Mouse (Mus musculus) 3134 (cell line): ENCODE data around the gene Pld5.

Experiments used
- DNase-seq: peaks from one replicate; pipeline ENCODE4 v3.0.0-alpha.2; 2011; ENCODE audit warnings: low spot score; ENCODE audit not compliant: insufficient read length; ENCODE audit errors: extremely low read depth

The Pld5 gene

DNA sequence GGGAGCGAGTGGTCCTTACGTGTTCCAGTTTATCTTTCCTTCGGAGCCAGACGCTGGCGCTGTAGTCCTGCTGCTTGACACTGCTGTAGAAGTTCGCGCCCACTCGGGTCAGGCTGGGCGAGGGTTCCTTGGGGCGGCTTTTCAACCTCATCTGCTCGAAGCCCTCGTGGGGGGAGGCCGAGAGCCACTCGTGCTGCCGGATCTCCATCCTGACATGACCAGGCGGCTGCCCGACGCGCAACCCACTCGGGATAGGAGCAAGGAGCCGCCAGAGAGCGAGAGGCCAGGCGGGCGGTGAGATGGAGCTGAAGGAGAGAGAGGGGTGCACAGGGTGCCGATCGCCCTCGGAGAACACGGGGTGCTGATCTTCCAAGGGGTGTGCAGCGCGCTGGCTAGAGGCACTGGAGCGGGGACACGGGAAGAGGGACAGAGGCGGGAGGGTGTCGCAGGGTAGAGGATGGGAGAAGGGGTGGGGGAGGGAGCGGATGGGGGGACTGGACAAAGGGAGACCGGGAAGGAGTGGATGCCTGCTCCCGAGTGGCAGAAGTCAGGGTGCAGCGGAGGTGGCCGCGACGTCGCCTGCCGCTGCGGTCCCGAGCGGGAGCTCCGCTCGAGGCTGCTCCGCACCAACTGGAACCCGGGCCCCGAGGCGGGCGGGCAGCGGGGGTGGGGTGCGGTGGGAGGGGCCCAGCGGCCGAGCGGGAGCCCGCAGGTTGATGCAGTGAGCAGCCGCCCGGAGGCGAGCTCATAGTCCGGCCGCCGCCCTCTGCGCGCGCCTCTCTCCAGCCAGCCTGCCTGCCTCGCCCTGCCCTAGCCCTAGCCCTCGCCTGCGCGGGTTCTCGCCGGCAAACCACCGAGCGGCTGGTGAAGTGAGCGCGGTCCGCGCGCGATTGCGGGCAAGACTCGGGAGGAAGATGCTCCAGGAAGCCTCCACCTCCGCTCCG lies at the start of gene Pld5:
TSS of gene Pld5 (minus strand) at position 646 of the 944 bp plus-strand sequence.
- DNase-seq, result peak; percentile 7

GRCm38 (mm10) chr1:176315063-176315462 lies 40.0 kb upstream of the Pld5 start:
- DNase-seq, result no peak

DNA sequence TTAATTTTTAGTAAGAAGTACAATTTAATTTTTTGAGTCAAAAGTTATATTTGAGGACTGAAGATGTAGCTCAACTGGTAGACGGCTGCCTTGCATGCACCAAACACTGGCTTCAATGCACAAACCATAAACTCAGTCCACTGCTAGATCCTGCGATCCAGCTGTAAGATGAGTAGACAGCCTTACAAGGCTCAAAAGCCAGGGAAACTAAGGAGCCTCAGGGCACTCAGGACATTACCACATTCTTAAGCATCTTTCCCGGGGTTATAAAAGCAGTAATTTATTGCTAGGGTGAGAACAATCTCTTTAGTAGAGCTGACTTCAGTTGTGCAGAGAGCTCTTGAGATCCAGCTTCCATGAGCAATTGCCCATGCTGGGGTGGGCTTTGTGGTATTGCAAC lies 35.1 kb upstream of the Pld5 start:
- DNase-seq, result no peak

GRCm38 (mm10) chr1:176289396-176289795 lies 14.3 kb upstream of the Pld5 start:
- no peak for DNase-seq

DNA sequence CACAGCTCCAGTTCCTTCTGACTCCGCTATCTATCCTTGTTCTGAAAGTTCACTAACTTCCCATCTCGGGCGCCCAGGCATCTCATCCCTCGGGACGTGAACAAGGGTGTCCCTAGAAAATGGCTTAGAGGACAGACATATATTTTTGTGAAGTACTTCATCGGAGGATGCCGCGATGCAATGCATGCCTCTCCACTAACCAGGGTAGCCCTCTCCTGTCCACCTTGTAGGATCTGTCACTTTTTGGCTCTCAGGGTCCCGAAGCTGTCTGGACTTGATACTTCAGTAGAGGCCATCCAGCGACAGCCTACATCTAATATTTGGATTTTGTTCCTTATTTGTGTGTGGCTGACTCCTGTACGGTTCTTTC lies 484 bp upstream of the Pld5 start:
- no peak for DNase-seq

DNA sequence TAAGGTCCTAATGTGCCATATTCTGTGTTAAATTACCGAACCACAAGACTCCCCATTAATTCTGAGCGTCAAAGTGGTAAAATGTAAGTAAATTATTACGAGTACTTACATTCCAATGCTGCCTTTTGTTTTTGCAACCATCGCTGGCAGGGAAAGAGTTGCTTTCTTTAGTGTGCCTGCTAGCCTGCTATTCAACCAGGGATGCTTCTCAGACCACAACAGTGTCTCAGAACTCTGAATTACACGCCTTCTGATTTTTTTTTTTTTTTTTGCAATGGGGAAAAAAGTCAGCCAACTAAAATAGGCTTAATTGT lies 26.4 kb downstream of the Pld5 start:
- DNase-seq, result no peak

- DNase-seq, result no peak
These were observed 27.0 kb downstream of the Pld5 start for GRCm38 (mm10) chr1:176247885-176248716.

- no peak for DNase-seq
These were observed 35.9 kb downstream of the Pld5 start for GRCm38 (mm10) chr1:176239199-176239598.

- no peak for DNase-seq
These were observed 51.3 kb downstream of the Pld5 start for GRCm38 (mm10) chr1:176223794-176224193.

GRCm38 (mm10) chr1:176223196-176223595 lies 51.9 kb downstream of the Pld5 start:
- peak; percentile 12 for DNase-seq

GRCm38 (mm10) chr1:176218217-176218616 lies 56.9 kb downstream of the Pld5 start:
- no peak for DNase-seq

- no peak for DNase-seq
These were observed 61.4 kb downstream of the Pld5 start for GRCm38 (mm10) chr1:176213645-176214221.

- DNase-seq, result no peak
These were observed 62.0 kb downstream of the Pld5 start for GRCm38 (mm10) chr1:176212922-176213644.

DNA sequence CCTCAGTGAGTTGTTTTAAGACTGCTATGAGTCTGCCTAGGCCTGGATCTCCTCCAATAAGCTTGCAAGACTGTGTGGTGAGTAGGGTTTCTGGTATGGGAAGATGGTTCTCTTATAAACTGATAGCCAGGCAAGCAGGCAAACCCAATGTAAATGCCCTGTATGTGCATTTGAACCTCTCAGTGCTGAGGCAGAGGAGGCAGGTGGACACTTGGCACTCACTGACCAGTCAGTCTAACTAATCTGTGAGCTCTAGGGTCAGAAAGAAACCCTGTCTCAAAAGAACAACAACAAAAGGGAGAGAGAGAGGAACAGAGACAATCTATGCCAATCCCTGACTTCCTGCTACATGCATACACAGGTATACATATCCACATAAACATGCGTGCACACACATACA lies 64.3 kb downstream of the Pld5 start:
- no peak for DNase-seq

DNA sequence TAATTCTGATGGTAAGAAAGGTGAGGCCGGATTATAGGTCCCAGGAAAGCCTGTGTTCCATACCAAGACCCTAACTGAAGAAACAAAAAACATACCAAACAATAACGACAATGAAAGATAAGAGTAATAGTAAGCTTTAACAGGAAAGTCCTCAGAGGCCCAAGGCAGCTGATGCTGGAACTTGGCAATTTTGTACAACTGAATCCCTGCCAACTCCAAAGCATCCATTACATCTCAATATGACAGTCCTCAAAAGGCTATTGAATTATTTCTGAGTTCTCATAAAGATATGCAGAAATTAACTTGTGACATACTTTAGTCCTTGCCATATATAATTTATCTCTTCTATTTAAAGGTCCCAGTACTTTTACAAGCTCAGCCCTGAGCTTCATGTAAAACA lies 67.1 kb downstream of the Pld5 start:
- no peak for DNase-seq

DNA sequence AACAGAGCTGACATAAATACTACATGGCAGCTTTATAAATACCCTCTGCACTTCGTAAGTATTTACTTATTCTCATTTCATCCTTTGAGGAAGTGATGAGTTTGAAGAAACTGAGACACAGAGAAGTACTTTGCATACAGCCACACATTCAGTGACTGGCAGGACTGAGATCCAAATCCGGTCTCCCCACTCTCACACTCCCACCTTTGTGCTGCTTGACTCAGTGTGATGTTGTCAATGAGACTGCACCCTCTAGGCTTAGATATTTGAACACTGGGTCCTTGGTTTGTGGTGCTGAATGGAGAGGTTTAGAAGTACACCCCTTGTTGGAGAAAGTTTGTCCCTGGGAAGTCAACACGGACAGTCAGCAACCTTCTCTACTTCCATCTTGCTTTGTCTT lies 72.8 kb downstream of the Pld5 start:
- DNase-seq, result no peak

- DNase-seq, result no peak
These were observed 77.9 kb downstream of the Pld5 start for GRCm38 (mm10) chr1:176197036-176197766.

DNA sequence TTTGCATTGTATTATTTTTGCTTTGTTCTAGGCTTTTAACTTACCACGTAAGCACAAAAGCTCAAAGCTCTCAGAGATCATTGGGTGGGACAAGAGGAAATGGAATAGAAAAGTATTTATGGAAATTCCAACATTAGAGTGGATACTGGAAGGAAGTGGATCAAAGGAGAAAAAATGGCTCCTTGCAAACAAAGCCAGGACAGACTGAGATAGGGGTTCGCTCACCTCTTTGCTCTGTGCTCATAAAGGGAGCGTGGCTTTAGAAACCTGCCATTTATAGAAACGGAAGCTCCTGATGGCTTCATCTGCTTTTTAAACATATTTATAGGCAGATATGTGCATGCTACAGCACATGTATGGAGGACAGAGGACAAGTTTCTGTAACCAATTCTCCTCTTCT lies 78.8 kb downstream of the Pld5 start:
- no peak for DNase-seq

DNA sequence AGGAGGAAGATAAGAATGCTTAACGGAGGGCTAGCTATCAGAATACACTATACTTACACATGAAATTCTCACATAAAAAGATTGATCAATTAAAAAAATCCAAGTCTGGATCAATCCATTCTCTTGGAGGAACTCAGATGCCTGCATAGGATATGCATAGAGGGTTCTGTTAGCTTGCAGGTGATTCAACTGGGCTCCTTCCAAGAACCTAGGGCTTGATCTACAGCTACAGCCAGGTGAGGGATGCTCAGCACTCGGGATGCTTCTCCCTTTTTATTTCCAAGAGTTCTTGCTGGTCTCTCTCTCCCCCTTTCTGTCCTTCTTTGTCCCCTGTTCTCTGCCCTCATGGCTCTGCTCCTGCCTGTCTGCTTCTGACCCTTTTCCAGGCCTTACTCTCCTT lies 80.4 kb downstream of the Pld5 start:
- DNase-seq, result no peak

DNA sequence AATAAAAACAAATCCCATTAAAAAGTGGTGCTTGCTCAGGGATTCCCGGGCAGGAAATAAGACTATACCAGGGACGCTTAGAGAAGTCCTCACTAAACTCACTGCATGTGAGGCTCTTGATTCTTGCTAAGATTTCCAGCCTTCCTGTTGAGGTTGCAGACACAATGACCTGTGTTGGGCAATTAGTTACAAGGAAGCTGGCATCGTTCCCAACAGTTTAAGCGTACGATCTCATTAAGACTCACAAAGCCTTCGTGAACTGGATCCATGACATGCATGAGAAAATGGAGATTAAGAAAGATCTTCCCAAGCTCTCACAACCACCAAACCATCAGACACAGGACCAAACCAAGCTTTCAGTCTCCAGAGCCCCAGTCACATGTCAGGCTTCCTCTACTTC lies 91.1 kb downstream of the Pld5 start:
- DNase-seq, result no peak
